Mouse (Mus musculus) olfactory bulb, adult 2 months (tissue): ENCODE results near the gene Fam78a.

Experiments
- CTCF ChIP-seq: fragments of 200-500 bp; IDR thresholded peaks from 2 replicates; pipeline ENCODE4 v1.5.1; 2012; ENCODE audit warnings: low read depth, mild to moderate bottlenecking, low read length, moderate library complexity; ENCODE audit not compliant: insufficient read depth
- POLR2A ChIP-seq: fragments of 200-500 bp; IDR thresholded peaks from 2 replicates; pipeline ENCODE4 v1.6.1; 2012; ENCODE audit warnings: mild to moderate bottlenecking, low read depth, low read length, moderate library complexity; ENCODE audit not compliant: insufficient read depth

- TF ChIP-seq POLR2A (no peak), CTCF (no peak)
Measured at GRCm38 (mm10) chr2:32065371-32065791, 19.3 kb downstream of the Fam78a start.
